Mouse (Mus musculus) neural tube, embryonic 15.5 days (tissue): ENCODE results near the gene Snx27. TPM values are rescaled to one million over a fixed set of nuclear protein-coding genes. Genes with fewer than 3 reads are reported as not detected.

Source experiments
- ATAC-seq: fragments of 200-750 bp; cut with Nextera tagmentation; 2 replicates; pipeline ENCODE4 v1.8.0; 2017; ENCODE audit warnings: mild to moderate bottlenecking, moderate TSS enrichment, moderate library complexity; ENCODE audit not compliant: low FRiP score
- H3K27ac ChIP-seq: fragments of 300-500 bp; sonication (generic); replicated peaks from 2 replicates; pipeline ENCODE4 v1.5.1; 2015; ENCODE audit warnings: mild to moderate bottlenecking, inconsistent platforms
- H3K27me3 ChIP-seq: fragments of 300-500 bp; sonication (generic); replicated peaks from 2 replicates; pipeline ENCODE4 v1.6.1; 2015; ENCODE audit warnings: inconsistent platforms
- H3K36me3 ChIP-seq: fragments of 300-500 bp; sonication (generic); 2 replicates; pipeline ENCODE4 v1.6.1; 2015; ENCODE audit warnings: inconsistent platforms
- H3K4me1 ChIP-seq: fragments of 300-500 bp; sonication (generic); 2 replicates; pipeline ENCODE4 v1.6.1; 2015; ENCODE audit warnings: inconsistent platforms
- H3K4me2 ChIP-seq: fragments of 300-500 bp; sonication (generic); 2 replicates; pipeline ENCODE4 v1.6.1; 2015; ENCODE audit warnings: inconsistent platforms, mild to moderate bottlenecking, moderate library complexity
- H3K4me3 ChIP-seq: fragments of 300-500 bp; sonication (generic); replicated peaks from 2 replicates; pipeline ENCODE4 v1.5.1; 2015; ENCODE audit warnings: mild to moderate bottlenecking, inconsistent platforms
- H3K9ac ChIP-seq: fragments of 300-500 bp; sonication (generic); replicated peaks from 2 replicates; pipeline ENCODE4 v1.6.1; 2015; ENCODE audit warnings: mild to moderate bottlenecking, inconsistent platforms
- H3K9me3 ChIP-seq: fragments of 300-500 bp; sonication (generic); replicated peaks from 2 replicates; pipeline ENCODE4 v1.6.1; 2016; ENCODE audit warnings: inconsistent platforms
- WGBS: fragments of 180-500 bp; shearing (Covaris S2); methylation state at CpG from one replicate; pipeline ENCODE4 v1.1.7; 2015; ENCODE audit warnings: mixed read lengths; 5-methylcytosine and 5-hydroxymethylcytosine counted together
- polyA plus RNA-seq: library from polyadenylated mRNA; unstranded; fragments of >200 nt; fragmentation: Nextera tagmentation; extraction: Ambion mirVana; gene quantifications from 2 replicates; pipeline ENCODE4 v1.2.1, GENCODE M21; 2015

Snx27 gene
- polyA plus RNA-seq, 1 experiment from 2014 or later: 96.6 TPM

DNA sequence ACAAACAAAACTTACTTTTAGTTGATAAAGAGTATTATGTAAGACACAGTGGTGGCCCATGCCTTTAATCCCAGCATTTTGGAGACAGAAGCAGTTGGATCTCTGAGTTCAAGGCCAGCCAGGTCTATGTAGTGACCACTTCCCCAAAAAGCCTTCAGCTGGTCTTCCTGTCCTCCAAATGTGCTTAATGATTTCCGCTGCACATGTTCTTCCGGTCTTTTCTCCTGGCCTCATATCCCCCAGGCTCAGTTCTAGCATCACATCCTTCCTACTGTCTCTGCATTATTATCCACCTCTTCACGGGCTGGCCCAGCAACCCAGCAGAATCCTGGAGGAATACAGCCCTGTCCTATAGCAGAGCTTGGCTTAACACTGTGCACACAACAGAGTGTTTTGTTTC is 27.1 kb upstream of the Snx27 start:
- no peaks in the 10 kb centered on the region for H3K27me3 ChIP-seq
- H3K36me3 ChIP-seq: no peaks in the 10 kb centered on the region
- H3K4me3 ChIP-seq: no peak overlapping the region
- ATAC-seq: no peak
- no peak overlapping the region for H3K4me2 ChIP-seq
- over 99% methylated on average over 3 of the region's 3 CpGs for WGBS
- H3K9me3 ChIP-seq: no peaks in the 10 kb centered on the region
- H3K27ac ChIP-seq: no peak overlapping the region
- H3K9ac ChIP-seq: no peak overlapping the region
- peaks cover 3% of the 10 kb centered on the region for H3K4me1 ChIP-seq

DNA sequence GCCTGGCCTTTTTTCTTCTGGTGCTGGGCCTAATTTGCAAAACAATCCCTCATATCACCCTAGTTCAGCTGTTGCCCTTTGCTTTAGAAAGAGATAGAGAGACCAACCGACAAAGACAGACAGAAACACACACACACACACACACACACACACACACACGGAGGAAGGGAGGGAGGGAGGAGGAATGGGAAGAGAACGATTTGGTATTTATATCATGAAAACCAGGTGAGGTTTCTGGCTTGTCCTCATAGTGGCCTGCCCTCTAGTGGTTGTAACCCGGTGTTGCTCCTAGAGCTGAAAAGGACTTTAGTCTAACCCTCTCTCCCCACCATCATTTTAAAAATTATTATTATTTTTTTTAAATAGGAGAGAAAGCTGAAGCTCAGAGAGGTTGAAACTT is 19.4 kb upstream of the Snx27 start:
- H3K27ac ChIP-seq: no peak overlapping the region
- no peak for ATAC-seq
- H3K4me3 ChIP-seq: no peak overlapping the region
- H3K9me3 ChIP-seq: no peaks in the 10 kb centered on the region
- no peak overlapping the region for H3K4me2 ChIP-seq
- H3K27me3 ChIP-seq: no peaks in the 10 kb centered on the region
- H3K36me3 ChIP-seq: no peaks in the 10 kb centered on the region
- no peaks in the 10 kb centered on the region for H3K4me1 ChIP-seq
- WGBS: 2% methylated on average over 4 of the region's 4 CpGs
- no peak overlapping the region for H3K9ac ChIP-seq

DNA sequence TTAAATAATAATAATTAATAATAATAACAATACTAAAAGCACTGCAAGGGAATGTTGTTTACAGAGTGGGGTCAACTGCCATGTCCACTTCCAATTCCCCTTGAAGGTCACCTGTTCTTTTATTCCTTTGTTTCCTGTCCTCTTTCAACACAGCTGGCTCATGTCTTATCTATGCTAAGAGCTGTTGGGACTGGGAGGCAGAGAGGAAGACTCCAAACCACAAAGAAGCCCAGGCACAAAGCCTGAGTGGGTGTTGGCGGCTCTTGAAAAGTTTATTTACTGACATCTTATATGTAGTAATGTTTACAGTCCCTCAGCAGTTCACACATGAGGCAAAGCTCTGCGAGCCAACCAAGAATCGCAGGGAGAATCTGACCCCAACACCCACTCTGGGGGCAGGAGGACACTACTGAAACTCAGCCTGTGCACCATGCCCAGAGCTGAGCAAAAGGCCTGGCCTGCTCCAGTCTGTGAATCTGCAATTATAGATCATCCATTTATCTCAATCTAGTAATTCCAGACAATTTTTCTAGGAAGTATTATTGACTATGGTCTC is 14.8 kb upstream of the Snx27 start:
- no peaks in the 10 kb centered on the region for H3K36me3 ChIP-seq
- WGBS: 76% methylated on average over 3 of the region's 3 CpGs

DNA sequence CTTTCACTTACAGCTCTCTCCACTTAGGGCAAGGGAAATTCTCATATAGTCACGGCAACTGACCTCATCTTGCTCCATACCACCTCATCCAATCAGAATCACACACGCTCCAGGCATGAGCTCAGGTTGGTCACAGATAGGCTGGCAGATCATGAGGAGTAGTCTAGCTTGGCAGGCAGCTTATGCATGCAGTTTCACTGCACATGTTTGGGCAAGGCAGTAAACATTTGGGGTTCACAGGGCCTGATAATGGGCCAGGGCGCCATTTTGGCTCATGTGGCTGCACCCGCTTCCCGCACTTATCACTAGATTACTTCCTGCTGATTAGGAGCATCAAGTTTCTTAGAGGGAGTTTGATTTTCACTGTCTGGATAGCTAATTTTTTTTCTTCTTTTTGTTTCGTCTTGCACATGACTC is 13.4 kb upstream of the Snx27 start:
- 96% methylated on average over 6 of the region's 6 CpGs for WGBS
- Histone ChIP-seq H3K27me3 (no peaks in the 10 kb centered on the region), H3K4me3 (no peak overlapping the region)

More for the DNA sequence above, 14.8 kb upstream of the Snx27 start:
- Histone ChIP-seq H3K27me3 (no peaks in the 10 kb centered on the region), H3K4me3 (no peak overlapping the region), H3K9me3 (no peaks in the 10 kb centered on the region), H3K9ac (no peak overlapping the region), H3K27ac (no peak overlapping the region), H3K4me1 (no peaks in the 10 kb centered on the region), H3K4me2 (no peak overlapping the region)
- no peak for ATAC-seq

DNA sequence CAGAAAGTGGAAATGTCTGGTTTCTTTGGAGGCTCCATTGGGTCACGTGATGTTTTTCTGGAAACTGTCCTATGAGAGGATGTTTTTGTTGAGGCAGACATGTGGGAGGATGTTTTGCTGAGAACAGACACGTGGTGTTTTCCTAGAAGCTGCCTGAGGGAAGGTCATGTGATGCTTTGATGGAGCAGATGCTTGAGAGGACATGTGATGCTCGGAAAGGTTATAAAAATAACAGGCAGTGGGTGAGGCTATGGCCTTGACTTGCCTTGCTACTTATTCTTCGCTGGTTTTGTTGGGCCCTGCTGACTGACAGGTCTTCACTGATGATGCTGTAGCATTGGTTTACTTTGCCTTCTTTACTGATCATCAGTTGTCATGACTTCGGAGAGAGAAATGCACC is 8.6 kb upstream of the Snx27 start:
- no peak for ATAC-seq
- 83% methylated on average over 5 of the region's 5 CpGs for WGBS

More for the DNA sequence above, 13.4 kb upstream of the Snx27 start:
- Histone ChIP-seq H3K9me3 (no peaks in the 10 kb centered on the region), H3K27ac (no peak overlapping the region), H3K36me3 (no peaks in the 10 kb centered on the region), H3K9ac (no peak overlapping the region), H3K4me1 (no peaks in the 10 kb centered on the region), H3K4me2 (no peak overlapping the region)
- ATAC-seq: no peak

DNA sequence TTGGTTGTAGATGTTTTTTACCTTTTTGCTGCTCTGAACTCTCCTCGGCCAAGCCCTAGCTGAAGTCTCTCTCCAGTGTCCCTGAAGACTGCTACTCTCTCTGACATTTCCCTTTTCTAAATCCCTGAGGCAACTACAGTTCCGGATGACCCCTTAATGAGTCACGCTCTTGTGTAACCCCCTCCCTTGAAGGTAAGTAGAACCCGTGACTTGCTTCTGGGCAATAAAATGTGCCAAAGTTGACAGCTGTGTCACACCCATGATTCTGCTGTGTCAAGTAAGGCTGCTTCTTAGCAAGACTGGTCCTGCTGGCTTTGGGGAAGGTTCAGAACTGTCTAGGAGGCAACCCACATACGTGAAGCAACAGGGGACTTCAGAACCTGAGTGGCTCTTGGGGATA is 5.4 kb upstream of the Snx27 start:
- Histone ChIP-seq H3K9me3 (no peaks in the 10 kb centered on the region), H3K36me3 (no peaks in the 10 kb centered on the region), H3K27me3 (no peaks in the 10 kb centered on the region), H3K4me2 (no peak overlapping the region), H3K4me3 (no peak overlapping the region), H3K9ac (no peak overlapping the region), H3K27ac (no peak overlapping the region), H3K4me1 (no peaks in the 10 kb centered on the region)
- WGBS: 76% methylated on average over 5 of the region's 5 CpGs
- no peak for ATAC-seq

More for the DNA sequence above, 8.6 kb upstream of the Snx27 start:
- no peaks in the 10 kb centered on the region for H3K27me3 ChIP-seq
- H3K36me3 ChIP-seq: no peaks in the 10 kb centered on the region
- H3K4me2 ChIP-seq: no peak overlapping the region
- no peak overlapping the region for H3K27ac ChIP-seq
- no peaks in the 10 kb centered on the region for H3K4me1 ChIP-seq
- no peaks in the 10 kb centered on the region for H3K9me3 ChIP-seq
- no peak overlapping the region for H3K4me3 ChIP-seq
- H3K9ac ChIP-seq: no peak overlapping the region

DNA sequence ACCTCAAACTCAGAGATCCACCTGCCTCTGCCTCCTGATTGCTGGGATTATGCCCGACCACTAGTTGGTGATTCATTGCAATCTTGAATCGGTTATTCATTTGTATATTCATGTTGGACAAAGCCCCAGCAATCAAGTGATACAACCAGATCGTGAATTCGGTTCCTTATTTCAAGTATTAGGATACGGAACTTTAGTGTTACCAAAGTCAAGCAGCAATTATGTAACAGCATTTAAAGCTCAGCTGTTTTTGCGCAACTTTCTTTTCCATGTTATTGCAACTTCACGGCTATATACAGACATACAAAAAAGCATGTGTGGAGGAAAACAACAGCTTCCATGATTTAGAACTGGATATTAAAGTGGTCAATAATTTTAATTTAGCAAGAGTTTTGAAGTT is 428 bp upstream of the Snx27 start:
- 73% methylated on average over 7 of the region's 7 CpGs for WGBS
- Histone ChIP-seq H3K9ac (no peak overlapping the region), H3K4me2 (peak overlapping the region; percentile 83; the same call in 1 of the 2 replicates), H3K4me3 (peak overlapping the region; percentile 73), H3K27me3 (no peaks in the 10 kb centered on the region), H3K36me3 (no peaks in the 10 kb centered on the region), H3K9me3 (no peaks in the 10 kb centered on the region), H3K27ac (no peak overlapping the region), H3K4me1 (peaks cover 24% of the 10 kb centered on the region)
- no peak for ATAC-seq

DNA sequence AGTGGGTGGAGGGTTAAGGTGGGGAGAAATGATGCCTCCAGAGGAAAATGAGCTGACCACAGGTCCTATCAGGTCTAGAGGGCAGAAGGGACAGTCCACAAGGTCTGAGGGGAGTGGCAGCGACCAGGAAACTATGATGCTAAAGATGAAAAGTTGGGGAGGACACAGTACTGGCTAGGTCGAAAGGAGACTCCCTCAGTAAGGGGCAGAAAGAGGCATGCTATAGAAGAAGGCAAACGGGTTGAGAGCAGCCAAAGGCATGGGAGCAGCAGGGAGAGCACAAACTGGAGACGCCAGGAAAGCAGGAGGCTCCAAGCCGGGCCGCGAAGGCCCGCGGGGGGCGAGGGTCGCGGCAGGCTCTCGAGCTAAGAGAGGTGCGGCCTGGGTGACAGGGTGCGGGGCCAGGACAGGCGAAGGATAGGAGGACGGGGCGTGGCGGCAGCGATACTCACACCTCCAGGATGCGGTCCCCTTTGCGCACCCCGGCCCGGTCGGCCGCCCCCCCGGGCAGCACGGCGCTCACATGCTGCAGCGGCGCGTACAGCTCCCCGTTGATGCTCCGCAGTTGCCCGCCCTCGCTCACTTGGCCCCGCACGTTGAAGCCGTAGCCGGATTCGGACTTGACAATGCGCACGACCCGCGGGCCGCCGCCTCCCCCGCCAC is 592 bp downstream of the Snx27 start:
- Histone ChIP-seq H3K9ac (peak overlapping the region; percentile 89), H3K36me3 (no peaks in the 10 kb centered on the region), H3K4me3 (peak overlapping the region; percentile 73), H3K27ac (peak overlapping the region; percentile 92), H3K4me1 (peaks cover 24% of the 10 kb centered on the region), H3K9me3 (no peaks in the 10 kb centered on the region), H3K4me2 (peak overlapping the region; percentile 83), H3K27me3 (no peaks in the 10 kb centered on the region)
- WGBS: 2% methylated on average over 46 of the region's 48 CpGs
- ATAC-seq: peak; percentile 84

DNA sequence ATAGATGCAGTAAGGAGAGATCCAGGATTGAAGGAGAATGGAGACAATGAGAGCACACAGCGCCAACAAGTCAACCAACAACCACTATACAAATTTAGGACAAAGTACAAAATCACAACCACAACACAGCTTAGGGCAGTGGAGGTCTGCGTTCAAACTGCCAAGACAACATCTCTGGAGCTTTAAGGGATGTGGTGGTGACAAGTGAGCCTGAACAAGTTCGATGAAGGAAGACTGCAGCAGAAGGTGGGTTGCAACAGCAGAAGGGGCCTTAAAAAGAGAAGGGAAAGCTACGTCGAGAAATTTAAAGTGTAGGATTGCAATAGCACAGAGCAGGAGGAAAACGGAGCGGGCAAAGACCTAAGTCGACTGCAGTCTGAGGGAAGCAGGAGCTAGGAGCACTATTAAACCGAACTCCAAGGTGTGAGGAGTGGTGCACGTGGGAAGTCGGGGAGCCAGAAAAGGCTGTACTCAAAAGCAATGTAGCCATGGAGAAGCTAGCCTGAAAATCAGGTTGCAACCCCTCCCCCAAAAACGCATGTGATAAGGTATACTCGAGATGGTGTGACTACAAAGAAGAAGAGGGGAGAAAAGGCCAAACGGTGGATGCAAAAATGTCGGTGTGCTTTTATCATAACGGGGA is 1.3 kb downstream of the Snx27 start:
- peak overlapping the region; percentile 73 for H3K4me3 ChIP-seq
- H3K9me3 ChIP-seq: no peaks in the 10 kb centered on the region
- H3K27ac ChIP-seq: peak overlapping the region; percentile 92
- peaks cover 24% of the 10 kb centered on the region for H3K4me1 ChIP-seq
- no peaks in the 10 kb centered on the region for H3K36me3 ChIP-seq
- H3K27me3 ChIP-seq: no peaks in the 10 kb centered on the region
- H3K9ac ChIP-seq: peak overlapping the region; percentile 89
- H3K4me2 ChIP-seq: peak overlapping the region; percentile 83
- ATAC-seq: peak; percentile 5; the same call in 1 of the 2 replicates
- 1% methylated on average over 16 of the region's 16 CpGs for WGBS

DNA sequence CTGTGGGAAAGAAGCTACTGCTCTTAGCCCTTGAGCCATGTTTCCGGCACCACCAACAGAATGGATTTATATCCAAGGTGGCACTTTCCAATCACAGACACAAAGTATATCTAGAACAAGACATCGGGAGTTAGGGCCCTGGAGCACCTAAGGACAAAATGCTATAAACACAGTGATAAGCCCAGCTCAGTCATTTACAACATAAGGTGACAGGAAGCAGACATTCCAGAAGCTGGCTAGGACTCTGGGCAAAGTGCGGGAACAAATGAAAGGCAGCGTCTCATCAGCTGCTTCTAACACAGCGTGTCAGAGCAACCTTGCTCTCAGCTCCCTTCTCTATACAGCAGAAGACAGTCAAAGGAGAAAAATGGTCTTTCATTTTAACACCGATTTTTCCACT is 8.0 kb downstream of the Snx27 start:
- ATAC-seq: no peak
- no peaks in the 10 kb centered on the region for H3K27me3 ChIP-seq
- 84% methylated on average over 6 of the region's 6 CpGs for WGBS
- peaks cover 15% of the 10 kb centered on the region for H3K4me1 ChIP-seq
- H3K4me2 ChIP-seq: no peak overlapping the region
- H3K27ac ChIP-seq: no peak overlapping the region
- H3K9me3 ChIP-seq: no peaks in the 10 kb centered on the region
- H3K36me3 ChIP-seq: no peaks in the 10 kb centered on the region
- no peak overlapping the region for H3K4me3 ChIP-seq
- H3K9ac ChIP-seq: no peak overlapping the region

DNA sequence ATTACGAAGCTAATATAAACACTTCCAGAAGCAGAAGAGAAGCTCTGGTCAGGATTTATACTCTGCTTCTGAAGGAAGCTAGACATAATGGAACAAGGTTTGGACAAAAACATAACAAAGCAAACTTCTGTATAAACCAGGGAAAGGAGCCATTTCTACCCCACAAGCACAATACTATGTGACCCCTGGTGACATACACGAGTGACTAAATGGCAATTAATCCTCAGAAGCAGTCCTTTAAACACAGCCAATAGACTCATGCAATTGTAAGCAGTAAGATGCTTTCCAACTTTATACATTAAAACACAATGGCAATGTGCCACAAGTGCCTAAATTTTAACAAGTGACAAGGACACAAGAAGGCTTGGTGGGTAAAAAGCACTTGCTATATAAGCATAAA is 15.3 kb downstream of the Snx27 start:
- WGBS: 36% methylated on average over 2 of the region's 2 CpGs
- Histone ChIP-seq H3K4me3 (no peak overlapping the region), H3K4me1 (peaks cover 9% of the 10 kb centered on the region)

DNA sequence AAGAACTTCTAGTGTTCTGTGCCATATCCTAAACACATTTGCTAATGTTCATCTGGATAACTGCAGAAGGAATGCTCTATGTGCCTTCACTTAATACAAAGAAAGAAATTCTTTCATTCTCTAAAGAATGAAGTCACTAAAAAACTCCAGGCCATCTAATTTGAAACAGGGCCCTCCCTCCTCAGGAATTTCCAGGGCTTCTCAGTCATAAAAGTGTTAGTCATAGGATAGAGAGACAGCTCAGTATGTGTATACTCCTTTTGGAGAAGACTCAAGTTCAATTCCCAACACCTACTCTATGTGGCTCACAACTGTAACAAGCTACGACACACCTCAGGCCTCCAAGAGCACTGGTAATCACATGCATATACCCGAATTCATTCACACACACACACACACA is 17.0 kb downstream of the Snx27 start:
- ATAC-seq: no peak
- no peak overlapping the region for H3K4me2 ChIP-seq
- no peaks in the 10 kb centered on the region for H3K9me3 ChIP-seq
- H3K27me3 ChIP-seq: no peaks in the 10 kb centered on the region
- no peak overlapping the region for H3K9ac ChIP-seq
- WGBS: 89% methylated on average over 2 of the region's 2 CpGs
- H3K27ac ChIP-seq: no peak overlapping the region
- no peak overlapping the region for H3K4me3 ChIP-seq
- no peaks in the 10 kb centered on the region for H3K36me3 ChIP-seq
- H3K4me1 ChIP-seq: peaks cover 9% of the 10 kb centered on the region

More for the DNA sequence above, 15.3 kb downstream of the Snx27 start:
- no peaks in the 10 kb centered on the region for H3K9me3 ChIP-seq
- no peak overlapping the region for H3K9ac ChIP-seq
- no peak; the same call in 1 of the 2 replicates for ATAC-seq
- H3K27ac ChIP-seq: no peak overlapping the region
- H3K4me2 ChIP-seq: no peak overlapping the region
- no peaks in the 10 kb centered on the region for H3K27me3 ChIP-seq
- H3K36me3 ChIP-seq: no peaks in the 10 kb centered on the region
